Mouse (Mus musculus) C2C12 (cell line): ENCODE measurements around the gene Wnt5a.

Experiments
- CTCF ChIP-seq: IDR thresholded peaks from one replicate; pipeline ENCODE4 v1.5.1; 2011; ENCODE audit not compliant: control insufficient read depth, insufficient read depth, insufficient read length
- MAX ChIP-seq: IDR thresholded peaks from one replicate; pipeline ENCODE4 v1.6.1; 2011; ENCODE audit warnings: mild to moderate bottlenecking, control low read depth
- MYOD1 ChIP-seq: IDR thresholded peaks from one replicate; pipeline ENCODE4 v1.6.1; 2011; ENCODE audit warnings: low read depth; ENCODE audit not compliant: control insufficient read depth, insufficient read length
- MYOG ChIP-seq: IDR thresholded peaks from one replicate; pipeline ENCODE4 v1.6.1; 2011; ENCODE audit not compliant: control insufficient read depth, insufficient read length; ENCODE audit errors: extremely low read depth
- USF1 ChIP-seq: IDR thresholded peaks from one replicate; pipeline ENCODE4 v1.6.1; 2011; ENCODE audit warnings: low read depth, mild to moderate bottlenecking, control low read depth, moderate library complexity

GRCm38 (mm10) chr14:28505051-28505585, 568 bp downstream of the Wnt5a start:
- no peak for TF ChIP-seq CTCF
- TF ChIP-seq USF1 = no peak
- TF ChIP-seq MAX = no peak
- TF ChIP-seq MYOD1 = no peak
- TF ChIP-seq MYOG = no peak
